Mouse (Mus musculus) natural killer cell, adult 2 months (primary cell): Measurements from ENCODE around the gene Pde11a.

Experiments used
- DNase-seq, 2 experiments: peaks; one replicate each; pipeline ENCODE4 v3.0.0; 2022; ENCODE audit warnings: low spot score in 2 of 2

Gene Pde11a

GRCm38 (mm10) chr2:76057555-76057954 lies 281.0 kb downstream of the Pde11a start:
- no peak for DNase-seq

- no peak for DNase-seq
These were observed 284.7 kb downstream of the Pde11a start for GRCm38 (mm10) chr2:76053748-76054331.

GRCm38 (mm10) chr2:76052897-76053505 lies 285.6 kb downstream of the Pde11a start:
- no peak for DNase-seq

DNA sequence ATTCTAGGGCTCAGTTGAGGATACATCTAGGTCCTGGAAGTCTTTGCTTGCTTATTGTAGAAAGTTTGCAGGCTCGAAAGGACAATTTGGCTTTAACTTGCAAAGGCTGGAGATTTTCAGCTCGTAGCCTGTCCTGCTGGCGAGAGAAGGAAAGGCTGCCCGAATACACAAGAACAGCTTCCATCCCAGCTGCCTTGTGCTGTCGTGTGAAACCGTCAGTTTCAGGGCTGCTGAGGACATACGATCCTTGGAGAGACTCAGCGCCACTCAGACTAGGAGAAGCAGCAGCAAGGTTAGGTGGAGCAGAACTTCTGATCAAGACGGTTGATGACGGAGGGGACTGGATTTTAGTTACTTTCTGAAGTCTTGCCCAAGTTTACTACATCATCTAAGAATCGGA lies 287.2 kb downstream of the Pde11a start:
- no peak for DNase-seq

DNA sequence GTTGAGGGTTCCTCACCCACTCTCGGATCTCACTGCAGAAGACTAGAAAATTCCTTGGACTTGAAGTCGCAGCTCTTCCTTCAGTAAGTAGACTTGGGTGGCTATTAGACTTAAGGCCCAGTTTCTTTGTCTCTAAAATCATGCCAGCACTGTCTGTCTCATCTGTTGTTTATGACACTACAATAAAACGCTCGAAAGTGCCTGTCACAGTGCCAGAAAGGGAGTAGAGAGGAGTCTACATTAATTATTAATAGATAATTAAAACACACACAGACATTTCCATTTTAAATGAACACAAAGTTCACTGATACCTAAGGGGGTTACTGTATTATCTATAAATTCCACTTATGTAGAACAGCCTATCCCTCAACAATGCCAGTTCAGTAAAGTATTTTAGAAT lies 287.7 kb downstream of the Pde11a start:
- no peak for DNase-seq

GRCm38 (mm10) chr2:76050092-76050491 lies 288.5 kb downstream of the Pde11a start:
- no peak for DNase-seq

DNA sequence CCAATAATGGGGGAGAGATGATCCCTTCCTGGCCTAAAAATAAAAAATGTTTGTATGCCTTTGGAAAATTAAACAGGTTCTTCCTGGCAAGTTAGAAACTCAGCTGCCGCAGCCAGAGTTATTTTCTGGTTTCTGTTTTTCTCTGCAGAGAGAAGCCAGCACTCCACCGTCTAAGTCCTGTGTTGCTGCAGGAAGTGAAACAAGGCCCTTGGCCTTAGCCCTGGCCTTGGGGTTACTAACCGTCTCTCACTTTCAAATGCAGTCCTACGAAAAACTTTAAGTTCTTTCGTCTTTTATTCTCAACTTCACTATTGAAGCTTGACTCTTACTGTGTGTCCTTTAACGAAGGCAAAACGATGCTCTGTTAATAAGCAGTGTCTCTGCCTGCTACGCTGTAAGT lies 289.0 kb downstream of the Pde11a start:
- DNase-seq = no peak

- no peak for DNase-seq
These were observed 290.8 kb downstream of the Pde11a start for GRCm38 (mm10) chr2:76047740-76048139.

DNA sequence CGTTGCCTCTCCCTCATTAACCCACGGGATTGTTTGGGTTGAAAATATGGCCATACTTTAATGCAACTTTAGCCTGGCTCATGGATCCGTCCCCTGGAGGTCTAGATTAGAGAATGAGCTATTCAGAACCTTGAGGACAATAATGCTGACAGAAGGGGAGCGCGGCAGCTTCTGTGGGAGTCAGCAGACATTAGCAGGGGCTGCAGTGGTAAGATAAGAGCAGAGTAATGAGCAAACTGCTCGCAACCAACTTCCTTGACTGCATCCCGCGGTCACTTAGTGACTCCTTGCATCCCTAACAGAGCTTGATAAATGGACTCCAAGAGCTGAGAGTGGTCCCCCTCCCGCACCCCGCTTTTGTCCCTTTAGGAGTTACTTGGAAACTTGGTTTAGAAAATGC lies 296.4 kb downstream of the Pde11a start:
- no peak for DNase-seq

GRCm38 (mm10) chr2:76040116-76040515 lies 298.5 kb downstream of the Pde11a start:
- DNase-seq = no peak

DNA sequence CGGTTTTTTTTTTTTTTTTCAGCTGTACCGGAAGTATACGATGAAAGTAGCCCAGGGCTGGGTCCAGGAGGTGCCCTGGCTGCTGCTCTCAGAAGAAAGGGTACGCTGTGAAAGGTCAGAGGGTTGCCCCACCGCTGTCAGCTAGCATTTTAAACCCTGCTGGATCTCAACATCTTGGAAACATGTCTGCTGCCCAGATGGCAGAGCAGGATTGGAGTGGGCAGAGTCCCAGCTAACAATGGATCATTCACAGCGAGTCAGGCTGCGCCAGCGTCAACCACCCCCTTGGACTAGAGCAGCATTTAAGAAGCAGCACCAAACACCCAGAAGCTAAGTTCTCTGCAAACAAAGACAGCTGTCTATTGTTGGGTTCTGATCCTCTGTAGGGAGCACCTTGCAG lies 308.5 kb downstream of the Pde11a start:
- DNase-seq = no peak

GRCm38 (mm10) chr2:76029081-76029901 lies 309.3 kb downstream of the Pde11a start:
- no peak for DNase-seq

DNA sequence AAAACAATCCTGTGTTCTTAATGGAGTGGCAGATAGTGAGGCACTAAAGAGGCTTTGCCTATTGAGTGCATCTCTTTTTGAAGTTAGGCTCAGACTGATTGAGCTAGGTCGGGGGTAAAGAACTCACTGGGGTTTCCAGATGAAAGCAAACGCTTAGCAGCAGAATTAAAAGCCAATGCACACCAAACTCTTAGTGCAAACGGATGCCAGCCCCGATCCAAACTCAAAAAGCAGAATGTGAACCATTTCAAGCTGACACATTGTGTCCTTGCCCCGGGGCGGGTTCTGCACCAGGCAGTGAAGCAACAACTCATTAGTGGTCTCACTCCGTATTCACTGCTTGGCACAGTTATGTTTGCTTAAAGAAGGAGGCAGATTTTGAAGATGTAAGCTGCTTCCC lies 321.7 kb downstream of the Pde11a start:
- DNase-seq = no peak

GRCm38 (mm10) chr2:76016136-76016535 lies 322.4 kb downstream of the Pde11a start:
- DNase-seq = no peak

DNA sequence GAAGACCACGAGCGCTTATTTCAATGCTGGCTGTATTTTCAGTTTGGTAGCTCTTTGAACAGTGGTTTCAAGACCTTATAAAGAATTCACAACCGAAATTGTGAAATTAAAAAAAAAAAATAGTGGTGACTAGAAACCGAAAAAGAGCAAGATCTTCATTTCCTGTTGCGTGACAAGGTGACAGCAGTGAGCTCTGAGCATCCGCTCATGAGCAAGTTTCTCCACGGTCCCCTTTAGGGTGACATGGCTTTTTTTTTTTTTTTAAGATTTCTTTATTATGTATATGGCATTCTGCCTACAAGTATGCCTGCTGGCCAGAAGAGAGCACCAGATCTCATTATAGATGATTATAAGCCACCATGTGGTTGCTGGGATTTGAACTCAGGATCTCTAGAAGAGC lies 323.1 kb downstream of the Pde11a start:
- no peak for DNase-seq

DNA sequence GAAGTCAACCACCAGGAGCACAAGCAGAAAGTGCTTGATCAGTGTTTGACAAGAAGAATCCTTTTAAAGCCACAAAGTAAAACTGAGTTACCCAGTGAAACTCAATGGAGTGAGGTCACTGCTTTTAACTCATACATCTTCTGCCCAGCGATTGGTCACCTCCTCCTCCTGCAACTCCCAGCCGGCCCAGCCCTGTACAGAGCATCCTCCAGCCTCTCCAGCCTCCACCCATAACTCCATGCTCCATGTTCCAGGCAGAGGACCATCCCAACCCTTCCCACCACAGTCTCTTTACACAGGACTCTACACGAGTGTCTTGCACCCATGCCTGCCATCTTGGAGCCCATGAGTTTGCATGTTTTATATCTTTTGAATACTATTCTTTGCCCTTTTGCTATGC lies 323.9 kb downstream of the Pde11a start:
- no peak for DNase-seq

- DNase-seq = no peak
These were observed 332.4 kb downstream of the Pde11a start for GRCm38 (mm10) chr2:76006194-76006593.

- DNase-seq = no peak
These were observed 335.7 kb downstream of the Pde11a start for GRCm38 (mm10) chr2:76002899-76003298.

GRCm38 (mm10) chr2:76001392-76001791 lies 337.2 kb downstream of the Pde11a start:
- DNase-seq = peak; percentile 21 to 58

DNA sequence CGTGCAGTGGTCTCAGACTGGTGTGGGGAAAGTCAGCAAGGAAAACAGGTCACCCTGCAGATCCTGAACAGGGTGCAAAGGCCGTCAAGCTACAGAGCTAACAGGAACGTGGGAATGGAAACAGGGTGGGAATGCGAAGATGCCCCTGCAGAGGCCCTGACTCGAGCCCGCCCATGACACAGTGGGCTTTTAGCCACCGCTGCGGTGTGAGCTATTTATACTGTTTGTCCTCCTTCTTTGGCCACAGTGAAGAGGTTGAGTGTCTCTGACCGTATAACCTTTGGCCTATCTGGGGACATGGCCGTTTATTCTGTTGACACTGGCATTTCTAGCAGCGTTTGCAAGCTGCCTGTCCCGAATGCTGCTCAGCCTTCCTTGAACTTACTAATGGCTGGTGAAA lies 338.9 kb downstream of the Pde11a start:
- no peak for DNase-seq

- DNase-seq = no peak
These were observed 339.9 kb downstream of the Pde11a start for GRCm38 (mm10) chr2:75998692-75999091.

- no peak for DNase-seq
These were observed 340.8 kb downstream of the Pde11a start for GRCm38 (mm10) chr2:75997726-75998125.

GRCm38 (mm10) chr2:75994841-75995240 lies 343.7 kb downstream of the Pde11a start:
- DNase-seq = no peak
